Mouse (Mus musculus): ENCODE measurements around the gene Gnas. TPM values are rescaled to one million over a fixed set of nuclear protein-coding genes. Genes with fewer than 3 reads are reported as not detected.

The Gnas gene
- polyA plus RNA-seq, 1 experiment, result 1,078 TPM

DNA sequence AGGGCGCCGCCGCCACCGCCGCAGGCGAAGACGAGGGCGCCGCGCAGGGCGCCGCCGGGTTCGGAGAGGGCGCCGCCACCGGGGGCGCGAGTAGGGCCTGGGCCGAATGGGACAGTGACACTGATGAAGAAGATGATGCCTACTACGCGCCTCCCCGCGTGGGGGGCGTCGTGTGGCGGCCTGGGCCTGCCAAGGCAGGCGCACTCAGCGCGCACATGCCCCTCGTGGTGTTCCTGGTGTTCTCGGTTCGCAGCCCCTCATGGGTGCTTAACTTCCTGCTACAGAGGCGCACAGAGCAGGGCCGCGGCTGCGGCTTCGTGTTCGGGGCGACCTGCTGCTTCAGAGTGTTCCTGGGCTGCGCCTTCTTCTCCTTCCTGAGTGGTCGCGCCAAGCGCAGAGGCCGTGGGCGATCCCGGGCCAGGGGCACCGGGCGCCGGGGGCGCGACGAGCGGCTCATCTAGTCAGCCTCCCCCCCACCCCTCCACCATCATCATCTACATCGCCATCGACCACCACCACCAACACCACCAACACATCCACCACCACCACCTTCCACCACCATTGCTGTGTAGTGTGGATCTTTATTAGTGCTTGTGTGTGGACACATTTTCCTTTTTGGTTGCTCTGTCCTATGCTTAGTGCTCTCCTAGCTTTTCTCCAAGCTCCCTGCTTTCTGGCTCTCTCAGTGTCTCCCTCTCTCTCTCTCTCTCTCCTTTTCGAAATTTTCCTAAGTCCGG, 45.0 kb downstream of the Gnas start:
- peak; percentile 8 for TF ChIP-seq CTCF (IDR thresholded peaks at IDR 0.05; ENCODE audit: control insufficient read depth, insufficient read depth, insufficient read length)
- no peak for TF ChIP-seq MAX (IDR thresholded peaks at IDR 0.05)
- H3K27me3 ChIP-seq (ENCODE audit: control insufficient read depth, insufficient read depth, insufficient read length), result no peaks in the 10 kb centered on the region
- H3K4me3 ChIP-seq (ENCODE audit: insufficient read depth, poor library complexity, severe bottlenecking), result peak overlapping the region; percentile 69
- peaks cover 63% of the 10 kb centered on the region for H3K79me2 ChIP-seq (ENCODE audit: control insufficient read depth, insufficient read depth)
- peaks cover 7% of the 10 kb centered on the region for H3K36me3 ChIP-seq (ENCODE audit: control insufficient read depth, insufficient read depth)
- peaks cover 38% of the 10 kb centered on the region for H3K79me3 ChIP-seq (ENCODE audit: low read depth)
- H3ac ChIP-seq (ENCODE audit: control insufficient read depth, insufficient read length, low read depth), result peak overlapping the region; percentile 80

DNA sequence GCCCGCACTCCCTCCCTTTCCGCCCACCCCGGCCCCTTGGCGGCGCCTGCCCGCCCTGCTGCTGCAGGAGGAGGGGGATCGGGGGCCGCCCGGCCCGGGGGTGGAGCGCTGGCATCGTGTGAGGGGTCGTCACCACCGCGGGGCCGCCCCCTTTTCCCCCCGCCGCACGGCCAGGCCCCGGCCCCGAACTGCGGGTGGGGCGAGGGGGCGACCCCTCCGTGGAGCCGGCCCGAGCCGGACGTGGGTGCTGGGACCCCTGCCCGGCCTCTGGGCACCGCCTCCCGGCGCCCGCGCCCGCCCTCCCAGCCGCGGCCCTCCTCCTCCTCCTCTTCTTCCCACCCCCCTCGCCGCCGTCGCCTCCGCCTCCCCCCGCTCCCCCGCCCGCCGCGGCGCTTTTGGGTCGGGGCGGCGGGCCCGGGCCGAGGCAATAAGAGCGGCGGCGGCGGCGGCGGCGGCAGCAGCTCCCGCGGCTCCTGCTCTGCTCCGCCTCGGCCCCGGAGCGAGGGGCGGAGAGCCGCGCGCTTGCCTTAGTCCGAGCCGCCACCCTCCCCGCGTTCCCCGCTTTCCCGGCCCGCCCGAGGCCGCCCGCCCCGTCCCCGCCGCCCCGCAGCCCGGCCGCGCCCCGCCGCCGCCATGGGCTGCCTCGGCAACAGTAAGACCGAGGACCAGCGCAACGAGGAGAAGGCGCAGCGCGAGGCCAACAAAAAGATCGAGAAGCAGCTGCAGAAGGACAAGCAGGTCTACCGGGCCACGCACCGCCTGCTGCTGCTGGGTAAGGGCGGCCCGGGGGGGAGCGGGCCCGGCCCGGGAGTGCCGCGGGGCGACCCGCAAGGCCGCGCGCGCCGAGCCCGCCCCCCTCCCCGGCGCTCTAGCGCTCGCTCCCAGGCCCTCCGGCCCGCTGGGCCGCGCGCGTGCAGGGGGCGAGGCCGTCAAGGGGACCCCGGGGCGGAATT, 45.8 kb downstream of the Gnas start:
- Histone ChIP-seq H3K27me3 (ENCODE audit: control insufficient read depth, insufficient read depth, insufficient read length) (no peaks in the 10 kb centered on the region), H3K4me3 (ENCODE audit: insufficient read depth, poor library complexity, severe bottlenecking) (peak overlapping the region; percentile 69), H3K36me3 (ENCODE audit: control insufficient read depth, insufficient read depth) (peaks cover 16% of the 10 kb centered on the region), H3ac (ENCODE audit: control insufficient read depth, insufficient read length, low read depth) (peak overlapping the region; percentile 86), H3K79me2 (ENCODE audit: control insufficient read depth, insufficient read depth) (peaks cover 72% of the 10 kb centered on the region), H3K79me3 (ENCODE audit: low read depth) (peaks cover 47% of the 10 kb centered on the region)
- TF ChIP-seq CTCF (IDR thresholded peaks at IDR 0.05; ENCODE audit: control insufficient read depth, insufficient read depth, insufficient read length) (no peak), FOSL1 (IDR thresholded peaks at IDR 0.05; ENCODE audit: insufficient read depth, low read length, poor library complexity, severe bottlenecking) (no peak), MYOG (IDR thresholded peaks at IDR 0.05; ENCODE audit: control insufficient read depth, extremely low read depth, insufficient read length) (no peak), MAX (IDR thresholded peaks at IDR 0.05) (no peak), USF1 (IDR thresholded peaks at IDR 0.05; ENCODE audit: low read depth) (no peak), CEBPB (IDR thresholded peaks at IDR 0.05; ENCODE audit: low read depth) (no peak), MYOD1 (IDR thresholded peaks at IDR 0.05; ENCODE audit: control insufficient read depth, insufficient read length, low read depth) (no peak)

- peaks cover 54% of the 10 kb centered on the region for H3K79me3 ChIP-seq (ENCODE audit: low read depth)
- H3K4me3 ChIP-seq (ENCODE audit: insufficient read depth, poor library complexity, severe bottlenecking), result peak overlapping the region; percentile 69
- peaks cover 79% of the 10 kb centered on the region for H3K79me2 ChIP-seq (ENCODE audit: control insufficient read depth, insufficient read depth)
- H3K27me3 ChIP-seq (ENCODE audit: control insufficient read depth, insufficient read depth, insufficient read length), result no peaks in the 10 kb centered on the region
- H3ac ChIP-seq (ENCODE audit: control insufficient read depth, insufficient read length, low read depth), result peak overlapping the region; percentile 86
- H3K36me3 ChIP-seq (ENCODE audit: control insufficient read depth, insufficient read depth), result peaks cover 24% of the 10 kb centered on the region
- TF ChIP-seq MAX (IDR thresholded peaks at IDR 0.05) (no peak), CTCF (IDR thresholded peaks at IDR 0.05; ENCODE audit: control insufficient read depth, insufficient read depth, insufficient read length) (no peak), USF1 (IDR thresholded peaks at IDR 0.05; ENCODE audit: low read depth) (no peak), CEBPB (IDR thresholded peaks at IDR 0.05; ENCODE audit: low read depth) (no peak), MYOG (IDR thresholded peaks at IDR 0.05; ENCODE audit: control insufficient read depth, extremely low read depth, insufficient read length) (no peak), MYOD1 (IDR thresholded peaks at IDR 0.05; ENCODE audit: control insufficient read depth, insufficient read length, low read depth) (no peak), FOSL1 (IDR thresholded peaks at IDR 0.05; ENCODE audit: insufficient read depth, low read length, poor library complexity, severe bottlenecking) (no peak)
Observed at GRCm38 (mm10) chr2:174330616-174331191, 46.6 kb downstream of the Gnas start.

DNA sequence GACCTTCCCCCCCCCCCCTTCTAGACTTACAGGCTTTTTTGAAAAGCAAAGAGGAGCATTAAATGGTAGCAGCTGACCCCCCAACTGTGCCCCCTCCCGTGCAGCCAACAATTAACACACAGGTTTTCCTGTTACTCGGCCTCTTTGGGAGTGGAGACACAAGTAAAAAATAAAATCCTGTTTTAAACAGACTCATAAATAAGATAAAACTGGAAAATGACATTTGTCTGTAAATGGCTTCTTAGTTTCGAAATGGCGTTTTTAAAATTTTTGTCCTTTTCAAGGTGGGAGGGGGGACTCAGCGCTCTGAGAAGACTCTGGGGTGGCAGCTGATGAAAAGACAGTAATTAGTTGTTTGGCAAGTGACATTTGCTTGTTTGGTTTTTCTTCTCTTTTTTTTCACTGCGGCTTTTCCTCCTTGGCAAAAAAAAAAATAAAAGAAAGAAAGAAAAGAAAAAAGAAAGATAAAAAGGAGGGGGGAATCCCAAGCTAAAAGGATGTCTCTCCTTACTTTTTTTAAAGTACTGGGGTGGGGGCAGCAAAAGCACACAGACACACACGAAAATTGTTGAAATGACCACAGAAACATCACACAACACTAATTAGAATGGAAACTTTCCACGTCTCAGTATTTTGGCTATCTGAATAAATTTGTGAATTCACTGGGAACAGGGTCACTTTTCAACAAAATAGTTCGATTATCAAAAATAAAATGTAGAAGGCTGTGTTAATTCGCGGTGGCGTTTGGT, 47.3 kb downstream of the Gnas start:
- H3K79me2 ChIP-seq (ENCODE audit: control insufficient read depth, insufficient read depth), result peaks cover 86% of the 10 kb centered on the region

More for the DNA sequence above, 47.3 kb downstream of the Gnas start:
- peaks cover 28% of the 10 kb centered on the region for H3K36me3 ChIP-seq (ENCODE audit: control insufficient read depth, insufficient read depth)
- H3K4me3 ChIP-seq (ENCODE audit: insufficient read depth, poor library complexity, severe bottlenecking), result peak overlapping the region; percentile 69
- peaks cover 62% of the 10 kb centered on the region for H3K79me3 ChIP-seq (ENCODE audit: low read depth)
- no peak for TF ChIP-seq MYOG (IDR thresholded peaks at IDR 0.05; ENCODE audit: control insufficient read depth, extremely low read depth, insufficient read length)
- TF ChIP-seq MYOD1 (IDR thresholded peaks at IDR 0.05; ENCODE audit: control insufficient read depth, insufficient read length, low read depth), result no peak
- no peak for TF ChIP-seq USF1 (IDR thresholded peaks at IDR 0.05; ENCODE audit: low read depth)
- TF ChIP-seq CEBPB (IDR thresholded peaks at IDR 0.05; ENCODE audit: low read depth), result no peak
- TF ChIP-seq FOSL1 (IDR thresholded peaks at IDR 0.05; ENCODE audit: insufficient read depth, low read length, poor library complexity, severe bottlenecking), result no peak
- no peak for TF ChIP-seq CTCF (IDR thresholded peaks at IDR 0.05; ENCODE audit: control insufficient read depth, insufficient read depth, insufficient read length)
- TF ChIP-seq MAX (IDR thresholded peaks at IDR 0.05), result no peak
- H3ac ChIP-seq (ENCODE audit: control insufficient read depth, insufficient read length, low read depth), result peak overlapping the region; percentile 86
- no peaks in the 10 kb centered on the region for H3K27me3 ChIP-seq (ENCODE audit: control insufficient read depth, insufficient read depth, insufficient read length)
